Mouse (Mus musculus) spleen, adult 2 months (tissue): ENCODE data around the gene P2rx5. TPM values are rescaled to one million over a fixed set of nuclear protein-coding genes. Genes with fewer than 3 reads are reported as not detected.

Experiments used
- DNase-seq, 2 experiments: peaks; one replicate each; pipeline versions ENCODE4 v3.0.0 to v3.0.0-alpha.2; 2012 to 2021; ENCODE audit warnings: low spot score in 2 of 2, low read depth in 1 of 2
- H3K27ac ChIP-seq: fragments of 200-500 bp; 2 replicates; pipeline ENCODE4 v1.5.1; 2012; ENCODE audit warnings: low read length, inconsistent platforms; ENCODE audit not compliant: insufficient read depth
- H3K27me3 ChIP-seq: fragments of 200-500 bp; 2 replicates; pipeline ENCODE4 v1.6.1; 2012; ENCODE audit warnings: mild to moderate bottlenecking, moderate library complexity, low read length, inconsistent platforms; ENCODE audit not compliant: control insufficient read depth, insufficient read depth
- H3K36me3 ChIP-seq: fragments of 200-500 bp; 2 replicates; pipeline ENCODE4 v1.6.1; 2012; ENCODE audit warnings: mild to moderate bottlenecking, low read length, inconsistent platforms; ENCODE audit not compliant: control insufficient read depth, insufficient read depth
- H3K4me1 ChIP-seq: fragments of 200-500 bp; 2 replicates; pipeline ENCODE4 v1.6.1; 2011; ENCODE audit warnings: inconsistent platforms; ENCODE audit not compliant: control insufficient read depth, insufficient read depth, insufficient read length
- H3K4me3 ChIP-seq: fragments of 200-500 bp; 2 replicates; pipeline ENCODE4 v1.5.1; 2011; ENCODE audit warnings: mild to moderate bottlenecking, inconsistent platforms; ENCODE audit not compliant: insufficient read depth, insufficient read length; ENCODE audit errors: extremely low read depth
- CTCF ChIP-seq: fragments of 200-500 bp; IDR thresholded peaks from 2 replicates; pipeline ENCODE4 v1.5.1; 2011; ENCODE audit warnings: mild to moderate bottlenecking, inconsistent platforms; ENCODE audit not compliant: insufficient read depth, insufficient read length, insufficient replicate concordance; ENCODE audit errors: extremely low read depth
- POLR2A ChIP-seq: fragments of 200-500 bp; IDR thresholded peaks from 2 replicates; pipeline ENCODE4 v1.6.1; 2011; ENCODE audit warnings: low read depth, low read length, inconsistent platforms
- WGBS: fragments of 180-500 bp; shearing (Covaris S2); methylation state at CpG from one replicate; pipeline ENCODE4 v1.1.7; 2018; 5-methylcytosine and 5-hydroxymethylcytosine counted together
- polyA plus RNA-seq: library from polyadenylated mRNA; depleted of rRNA; stranded (reverse); fragments of >200 nt; gene quantifications from 2 replicates; pipeline ENCODE4 v1.2.3, GENCODE M21; 2012; rRNA removed

Gene P2rx5
- polyA plus RNA-seq, 1 experiment: 0.22 TPM

DNA sequence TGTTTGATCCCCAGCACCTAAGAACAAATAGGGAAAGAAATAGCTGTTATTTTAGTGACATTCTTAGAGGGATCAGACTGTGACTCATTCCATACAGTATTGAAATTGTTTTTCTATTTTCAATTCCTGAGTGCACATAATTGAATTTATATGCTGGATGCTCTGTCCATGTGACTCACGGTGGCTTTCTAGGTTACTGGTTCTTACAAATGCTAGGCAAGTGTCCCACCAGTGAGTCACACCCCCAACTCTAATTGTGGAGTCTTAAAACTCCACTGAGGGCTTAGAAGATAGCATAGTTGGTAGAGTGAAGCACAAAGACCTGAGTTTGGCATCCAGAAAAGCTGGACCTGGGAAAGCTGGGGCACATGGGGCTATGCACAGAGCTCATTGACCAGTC lies 60.4 kb downstream of the P2rx5 start:
- TF ChIP-seq POLR2A (no peak), CTCF (no peak)
- Histone ChIP-seq H3K27me3 (no peaks in the 10 kb centered on the region), H3K4me3 (no peak overlapping the region), H3K4me1 (no peaks in the 10 kb centered on the region), H3K36me3 (peaks cover 2% of the 10 kb centered on the region), H3K27ac (no peak overlapping the region)
- no peak for DNase-seq
- 89% methylated on average over 1 of the region's 1 CpGs for WGBS

Other genes with a start within 250 kb of the P2rx5 start
- 293 and 323 TPM in 2 replicates for gene Atp2a3, start 199.3 kb upstream of the P2rx5 start, polyA plus RNA-seq
- 14.3 and 16.3 TPM in 2 replicates for gene P2rx1, start 161.3 kb upstream of the P2rx5 start, polyA plus RNA-seq
- 2.2 and 2.4 TPM in 2 replicates for gene Camkk1, start 141.4 kb upstream of the P2rx5 start, polyA plus RNA-seq
- 1.8 and 2.0 TPM in 2 replicates for gene Ncbp3, start 112.6 kb upstream of the P2rx5 start, polyA plus RNA-seq
- gene Itgae, start 69.8 kb upstream of the P2rx5 start, polyA plus RNA-seq: 5.0 and 5.1 TPM in 2 replicates
- gene Haspin, start 22.1 kb upstream of the P2rx5 start, polyA plus RNA-seq: 2.2 and 2.5 TPM in 2 replicates
- 27.2 and 42.2 TPM in 2 replicates for gene Emc6, start 16.6 kb downstream of the P2rx5 start, polyA plus RNA-seq
- 17.0 and 18.7 TPM in 2 replicates for gene Tax1bp3, start 16.7 kb downstream of the P2rx5 start, polyA plus RNA-seq
- gene Ctns, start 38.6 kb downstream of the P2rx5 start, polyA plus RNA-seq: 10.7 and 11.9 TPM in 2 replicates
- gene Shpk, start 39.0 kb downstream of the P2rx5 start, polyA plus RNA-seq: 3.1 and 3.3 TPM in 2 replicates
- not detected in 2 replicates for gene Trpv1, start 73.9 kb downstream of the P2rx5 start, polyA plus RNA-seq
- 0.07 and 0.14 TPM in 2 replicates for gene Trpv3, start 107.0 kb downstream of the P2rx5 start, polyA plus RNA-seq
- gene Aspa, start 169.2 kb downstream of the P2rx5 start, polyA plus RNA-seq: 0.08 TPM in 1 of 2 replicates, not detected in the other
- not detected in 2 replicates for gene Gm49340, start 169.3 kb downstream of the P2rx5 start, polyA plus RNA-seq
- gene Spata22, start 169.3 kb downstream of the P2rx5 start, polyA plus RNA-seq: not detected in 2 replicates
- gene Olfr20, start 190.4 kb downstream of the P2rx5 start, polyA plus RNA-seq: not detected in 2 replicates
- gene Olfr376, start 210.8 kb downstream of the P2rx5 start, polyA plus RNA-seq: not detected in 2 replicates
- gene Olfr1, start 239.2 kb downstream of the P2rx5 start, polyA plus RNA-seq: not detected in 2 replicates